Mouse (Mus musculus) limb, embryonic 12.5 days (tissue): Measurements from ENCODE around the gene Smyd2. TPM values are rescaled to one million over a fixed set of nuclear protein-coding genes. Genes with fewer than 3 reads are reported as not detected.

Source experiments
- ATAC-seq: fragments of 200-750 bp; cut with Nextera tagmentation; 2 replicates; pipeline ENCODE4 v1.8.0; 2017; ENCODE audit warnings: low read depth, moderate TSS enrichment; ENCODE audit not compliant: insufficient number of reproducible peaks, insufficient read depth, low FRiP score, low TSS enrichment
- H3K27ac ChIP-seq: fragments of 300-500 bp; sonication (generic); 2 replicates; pipeline ENCODE4 v1.5.1; 2016; ENCODE audit warnings: mild to moderate bottlenecking, moderate library complexity
- H3K27me3 ChIP-seq: fragments of 300-500 bp; sonication (generic); 2 replicates; pipeline ENCODE4 v1.6.1; 2016; ENCODE audit warnings: mild to moderate bottlenecking, moderate library complexity
- H3K36me3 ChIP-seq: fragments of 300-500 bp; sonication (generic); 2 replicates; pipeline ENCODE4 v1.6.1; 2016; ENCODE audit warnings: mild to moderate bottlenecking, moderate library complexity
- H3K4me1 ChIP-seq: fragments of 300-500 bp; sonication (generic); replicated peaks from 2 replicates; pipeline ENCODE4 v1.6.1; 2016
- H3K4me2 ChIP-seq: fragments of 300-500 bp; sonication (generic); 2 replicates; pipeline ENCODE4 v1.6.1; 2016; ENCODE audit warnings: mild to moderate bottlenecking, moderate library complexity
- H3K4me3 ChIP-seq: fragments of 300-500 bp; sonication (generic); replicated peaks from 2 replicates; pipeline ENCODE4 v1.5.1; 2016; ENCODE audit warnings: mild to moderate bottlenecking
- H3K9ac ChIP-seq: fragments of 300-500 bp; sonication (generic); replicated peaks from 2 replicates; pipeline ENCODE4 v1.6.1; 2016; ENCODE audit warnings: mild to moderate bottlenecking, moderate library complexity
- H3K9me3 ChIP-seq: fragments of 300-500 bp; sonication (generic); 2 replicates; pipeline ENCODE4 v1.6.1; 2016; ENCODE audit warnings: mild to moderate bottlenecking, moderate library complexity
- WGBS: fragments of 180-500 bp; shearing (Covaris S2); methylation state at CpG from one replicate; pipeline ENCODE4 v1.1.7; 2016; 5-methylcytosine and 5-hydroxymethylcytosine counted together
- polyA plus RNA-seq: library from polyadenylated mRNA; unstranded; fragments of >200 nt; fragmentation: Nextera tagmentation; extraction: Ambion mirVana; gene quantifications from 2 replicates; pipeline ENCODE4 v1.2.1, GENCODE M21; 2016

Gene Smyd2
- polyA plus RNA-seq, 1 experiment from 2014 or later = 74.3 TPM

DNA sequence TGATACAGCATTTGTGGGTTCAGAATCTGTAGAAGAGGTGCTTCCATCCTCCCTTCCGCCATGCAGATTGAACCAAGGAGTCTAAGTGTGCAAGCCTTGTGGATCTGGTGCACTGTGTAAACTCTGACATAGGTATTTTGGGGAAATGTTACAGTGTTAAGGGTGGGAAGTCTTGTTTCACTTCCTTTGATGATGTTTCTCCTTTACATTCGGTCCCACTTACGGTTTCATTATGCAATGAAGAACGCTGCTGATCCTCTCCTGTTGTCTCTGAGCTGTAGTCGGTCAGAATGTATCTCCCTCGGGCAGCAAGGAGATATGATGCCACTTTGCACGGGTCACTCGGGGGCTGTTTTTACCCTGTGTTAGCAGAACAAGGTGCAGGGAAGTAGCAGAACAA is 50.5 kb downstream of the Smyd2 start:
- ATAC-seq = no peak
- no peak overlapping the region for H3K4me2 ChIP-seq
- no peak overlapping the region for H3K9ac ChIP-seq
- peaks cover 22% of the 10 kb centered on the region for H3K4me1 ChIP-seq
- no peaks in the 10 kb centered on the region for H3K27me3 ChIP-seq
- H3K4me3 ChIP-seq = no peak overlapping the region
- no peaks in the 10 kb centered on the region for H3K9me3 ChIP-seq
- peaks cover 29% of the 10 kb centered on the region for H3K36me3 ChIP-seq
- H3K27ac ChIP-seq = no peak overlapping the region
- 93% methylated on average over 8 of the region's 8 CpGs for WGBS

- Histone ChIP-seq H3K4me1 (peaks cover 13% of the 10 kb centered on the region), H3K27ac (no peak overlapping the region), H3K9ac (no peak overlapping the region), H3K4me2 (no peak overlapping the region), H3K4me3 (no peak overlapping the region), H3K9me3 (no peaks in the 10 kb centered on the region), H3K36me3 (peaks cover 38% of the 10 kb centered on the region), H3K27me3 (no peaks in the 10 kb centered on the region)
- WGBS = 84% methylated on average over 8 of the region's 8 CpGs
- no peak for ATAC-seq
These were observed 51.6 kb downstream of the Smyd2 start for GRCm38 (mm10) chr1:189870539-189870938.

GRCm38 (mm10) chr1:189869651-189870270 is 52.4 kb downstream of the Smyd2 start:
- no peak for ATAC-seq
- Histone ChIP-seq H3K4me3 (no peak overlapping the region), H3K27ac (no peak overlapping the region), H3K9ac (no peak overlapping the region), H3K9me3 (no peaks in the 10 kb centered on the region), H3K36me3 (peaks cover 42% of the 10 kb centered on the region), H3K27me3 (no peaks in the 10 kb centered on the region), H3K4me1 (peaks cover 5% of the 10 kb centered on the region), H3K4me2 (no peak overlapping the region)
- whole genome bisulfite sequencing = 90% methylated on average over 18 of the region's 18 CpGs

DNA sequence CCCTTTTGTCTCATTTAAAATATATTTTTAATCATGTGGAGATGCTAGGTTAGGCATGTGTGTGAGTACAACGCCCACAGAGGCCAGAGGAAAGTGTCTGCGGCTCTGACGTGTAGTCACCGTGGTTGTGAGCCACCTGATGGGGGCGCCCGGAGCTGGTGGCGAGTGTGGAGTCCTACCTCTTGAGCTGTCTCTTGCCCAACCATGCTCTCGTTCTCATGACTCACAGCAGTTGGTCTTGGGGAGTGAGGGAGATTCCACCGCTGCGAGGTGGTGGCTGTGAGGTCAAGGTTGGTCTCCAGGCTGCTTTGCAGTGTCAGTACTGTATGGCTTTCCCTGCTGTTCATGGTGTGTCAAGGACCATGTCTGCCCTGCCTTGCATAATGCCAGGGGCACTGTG is 54.1 kb downstream of the Smyd2 start:
- Histone ChIP-seq H3K27ac (no peak overlapping the region), H3K4me3 (no peak overlapping the region), H3K36me3 (peaks cover 46% of the 10 kb centered on the region), H3K4me1 (no peaks in the 10 kb centered on the region), H3K4me2 (no peak overlapping the region), H3K27me3 (no peaks in the 10 kb centered on the region), H3K9ac (no peak overlapping the region), H3K9me3 (no peaks in the 10 kb centered on the region)
- 91% methylated on average over 10 of the region's 10 CpGs for WGBS
- no peak for ATAC-seq

GRCm38 (mm10) chr1:189867497-189867896 is 54.7 kb downstream of the Smyd2 start:
- Histone ChIP-seq H3K27me3 (no peaks in the 10 kb centered on the region), H3K9ac (no peak overlapping the region), H3K4me3 (no peak overlapping the region), H3K27ac (no peak overlapping the region), H3K9me3 (no peaks in the 10 kb centered on the region), H3K4me1 (no peaks in the 10 kb centered on the region), H3K4me2 (no peak overlapping the region), H3K36me3 (peaks cover 51% of the 10 kb centered on the region)
- 71% methylated on average over 9 of the region's 9 CpGs for WGBS
- no peak for ATAC-seq

GRCm38 (mm10) chr1:189867034-189867433 is 55.1 kb downstream of the Smyd2 start:
- Histone ChIP-seq H3K36me3 (peaks cover 55% of the 10 kb centered on the region), H3K9me3 (no peaks in the 10 kb centered on the region), H3K9ac (no peak overlapping the region), H3K27me3 (no peaks in the 10 kb centered on the region), H3K4me1 (no peaks in the 10 kb centered on the region), H3K4me3 (no peak overlapping the region), H3K4me2 (no peak overlapping the region), H3K27ac (no peak overlapping the region)
- no peak for ATAC-seq
- WGBS = 59% methylated on average over 5 of the region's 5 CpGs

GRCm38 (mm10) chr1:189866621-189867020 is 55.5 kb downstream of the Smyd2 start:
- Histone ChIP-seq H3K9me3 (no peaks in the 10 kb centered on the region), H3K4me2 (no peak overlapping the region), H3K9ac (no peak overlapping the region), H3K4me3 (no peak overlapping the region), H3K27me3 (no peaks in the 10 kb centered on the region), H3K36me3 (peaks cover 59% of the 10 kb centered on the region), H3K27ac (no peak overlapping the region), H3K4me1 (no peaks in the 10 kb centered on the region)
- 78% methylated on average over 6 of the region's 6 CpGs for WGBS
- ATAC-seq = no peak

- H3K4me3 ChIP-seq = no peak overlapping the region
- ATAC-seq = no peak
- WGBS = 91% methylated on average over 15 of the region's 15 CpGs
- no peak overlapping the region for H3K4me2 ChIP-seq
- no peak overlapping the region for H3K9ac ChIP-seq
- H3K36me3 ChIP-seq = peaks cover 55% of the 10 kb centered on the region
- peaks cover 8% of the 10 kb centered on the region; the same call in 1 of the 2 replicates for H3K4me1 ChIP-seq
- no peak overlapping the region for H3K27ac ChIP-seq
- H3K27me3 ChIP-seq = no peaks in the 10 kb centered on the region
- no peaks in the 10 kb centered on the region for H3K9me3 ChIP-seq
These were observed 57.2 kb downstream of the Smyd2 start for GRCm38 (mm10) chr1:189864846-189865560.

GRCm38 (mm10) chr1:189864301-189864700 is 57.9 kb downstream of the Smyd2 start:
- ATAC-seq = no peak
- peaks cover 54% of the 10 kb centered on the region for H3K36me3 ChIP-seq

DNA sequence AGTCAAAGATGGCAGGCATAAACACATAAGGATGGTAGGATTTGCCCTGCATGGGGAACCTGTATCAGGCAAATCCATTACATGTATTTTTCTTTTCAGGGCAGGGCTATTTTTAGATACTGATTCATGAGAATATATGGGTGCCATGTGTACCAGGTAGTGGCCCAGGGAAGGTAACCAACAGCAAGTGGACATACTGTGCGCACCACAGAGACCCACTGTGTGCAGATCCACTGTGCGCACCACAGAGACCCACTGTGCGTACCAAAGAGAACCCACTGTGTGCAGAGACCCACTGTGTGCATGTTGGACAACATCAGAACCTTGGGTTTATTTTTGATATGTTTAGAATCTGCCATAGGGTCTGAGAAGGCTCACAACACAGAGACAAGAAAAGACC is 58.4 kb downstream of the Smyd2 start:
- Histone ChIP-seq H3K4me3 (no peak overlapping the region), H3K27me3 (no peaks in the 10 kb centered on the region), H3K27ac (no peak overlapping the region), H3K36me3 (peaks cover 54% of the 10 kb centered on the region), H3K4me1 (peaks cover 8% of the 10 kb centered on the region; the same call in 1 of the 2 replicates), H3K4me2 (no peak overlapping the region), H3K9ac (no peak overlapping the region), H3K9me3 (no peaks in the 10 kb centered on the region)
- ATAC-seq = no peak
- WGBS = 95% methylated on average over 3 of the region's 3 CpGs

More at GRCm38 (mm10) chr1:189864301-189864700, 57.9 kb downstream of the Smyd2 start:
- H3K9ac ChIP-seq = no peak overlapping the region
- no peak overlapping the region for H3K4me3 ChIP-seq
- no peak overlapping the region for H3K27ac ChIP-seq
- WGBS = 79% methylated on average over 9 of the region's 9 CpGs
- no peaks in the 10 kb centered on the region for H3K9me3 ChIP-seq
- H3K27me3 ChIP-seq = no peaks in the 10 kb centered on the region
- H3K4me1 ChIP-seq = peaks cover 8% of the 10 kb centered on the region; the same call in 1 of the 2 replicates
- no peak overlapping the region for H3K4me2 ChIP-seq

DNA sequence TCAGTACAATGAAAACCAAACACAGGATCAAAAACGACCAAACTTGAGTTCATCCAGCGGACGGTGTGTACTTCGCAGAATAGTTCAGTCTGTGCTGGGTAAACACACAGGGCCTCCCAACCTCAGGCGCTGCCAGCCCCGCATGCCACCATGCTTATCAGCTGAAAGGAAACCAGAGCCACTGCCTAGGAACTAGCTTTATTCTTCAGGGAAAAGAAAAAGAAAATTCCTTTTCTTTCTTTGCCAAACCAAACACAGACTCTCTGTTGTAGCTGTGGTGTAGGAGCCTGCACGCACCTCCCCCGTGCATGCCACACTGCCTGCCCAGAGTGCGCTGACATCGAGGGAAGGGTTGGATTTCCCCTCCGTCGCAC is 61.2 kb downstream of the Smyd2 start:
- H3K9ac ChIP-seq = no peak overlapping the region
- no peaks in the 10 kb centered on the region for H3K27me3 ChIP-seq
- H3K4me2 ChIP-seq = no peak overlapping the region
- WGBS = 79% methylated on average over 12 of the region's 12 CpGs
- H3K36me3 ChIP-seq = peaks cover 73% of the 10 kb centered on the region
- no peaks in the 10 kb centered on the region for H3K9me3 ChIP-seq
- no peak overlapping the region for H3K4me3 ChIP-seq
- peak overlapping the region; percentile 53; the same call in 1 of the 2 replicates for H3K27ac ChIP-seq
- no peak for ATAC-seq
- peaks cover 8% of the 10 kb centered on the region; the same call in 1 of the 2 replicates for H3K4me1 ChIP-seq
